Mouse (Mus musculus): ENCODE measurements at regions not wholly inside any gene's neighbourhood (a gene's known extent, or its start where the extent isn't known, plus 50 kb on each side); places are given as distances from the start of the nearest gene placed in this dataset.
"Not testable (repeated sequence)": the region's sequence is repeated elsewhere in the genome, so short reads cannot be mapped to it uniquely, and the experiment has no call there.

DNA sequence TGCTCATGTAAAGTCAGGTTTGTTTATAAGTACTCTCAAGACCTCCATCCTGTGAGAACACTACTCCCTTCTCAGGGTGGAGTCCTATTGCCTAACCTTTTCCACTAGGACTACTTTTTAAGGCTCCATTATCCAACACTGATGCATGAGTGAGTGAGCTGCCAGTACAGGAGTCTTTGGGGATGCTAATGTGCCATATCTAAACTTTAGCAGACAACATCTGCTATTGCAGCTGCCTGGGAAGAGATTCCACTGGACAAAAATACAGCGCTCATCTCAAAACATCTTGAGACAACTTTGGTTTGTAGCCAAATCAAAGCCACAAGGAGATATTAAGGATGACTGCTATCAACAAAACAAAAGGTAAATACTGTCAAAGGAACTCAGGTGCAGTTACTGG lies 52.3 kb upstream of the Gm10985 start:
- ATAC-seq (replicated peaks; ENCODE audit: poor library complexity) = no peak

- no peak for ATAC-seq (replicated peaks; ENCODE audit: poor library complexity)
Measured at GRCm38 (mm10) chr3:53789706-53790105, 55.2 kb upstream of the Gm10985 start.

- no peak for ATAC-seq (replicated peaks; ENCODE audit: poor library complexity)
Measured at GRCm38 (mm10) chr3:53785201-53785600, 59.7 kb upstream of the Gm10985 start.

- ATAC-seq (replicated peaks; ENCODE audit: poor library complexity) = no peak
Measured at GRCm38 (mm10) chr3:53776668-53777067, 68.2 kb upstream of the Gm10985 start.

GRCm38 (mm10) chr3:53767601-53768000 lies 77.3 kb upstream of the Gm10985 start:
- ATAC-seq (replicated peaks; ENCODE audit: poor library complexity) = no peak

DNA sequence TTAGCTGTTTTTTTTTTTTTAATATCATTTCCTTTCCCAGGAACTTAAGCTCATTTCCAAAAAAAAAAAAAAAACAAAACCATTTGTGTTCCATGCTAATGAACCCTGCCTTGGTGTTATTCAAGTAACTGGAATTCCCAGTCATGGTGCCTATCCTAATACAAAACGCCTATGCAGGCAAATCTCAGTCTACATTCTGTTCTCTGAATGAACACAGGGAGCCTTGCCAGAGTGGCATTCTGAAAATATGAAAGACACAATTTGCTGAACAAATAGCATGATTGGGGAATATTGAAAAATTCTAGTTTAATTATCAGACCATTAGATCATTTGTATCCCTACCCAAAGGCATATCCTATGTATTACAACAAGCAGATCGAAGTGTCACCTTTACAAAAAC lies 80.9 kb upstream of the Gm10985 start:
- ATAC-seq (replicated peaks; ENCODE audit: poor library complexity) = no peak

DNA sequence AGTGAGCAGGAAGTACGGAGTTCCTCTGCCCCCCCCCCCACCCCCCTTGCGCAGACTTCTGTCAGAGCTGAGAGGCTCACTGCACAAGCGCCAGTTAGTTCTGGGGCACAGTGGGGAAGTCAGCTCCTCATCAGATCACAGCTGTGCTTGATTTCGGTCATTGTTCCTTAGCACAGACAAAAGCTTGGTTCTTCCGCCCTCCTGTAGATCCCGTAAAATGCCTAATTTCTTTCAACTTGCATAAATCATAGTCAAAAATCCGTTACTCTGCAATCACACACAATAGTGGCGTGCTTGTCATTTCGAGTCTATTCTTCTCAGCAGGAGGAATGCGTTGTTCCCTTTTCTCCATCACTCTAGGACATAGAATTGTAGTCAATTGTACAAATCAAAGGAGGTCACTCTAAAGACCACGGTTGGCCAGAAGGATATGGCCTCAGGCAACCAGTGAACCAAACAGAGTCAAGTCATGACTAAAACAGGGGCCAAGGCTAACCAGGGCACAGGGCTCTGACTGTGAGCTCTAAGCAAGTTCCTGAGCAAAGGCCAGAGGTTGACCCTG lies 83.3 kb upstream of the Gm10985 start:
- ATAC-seq (replicated peaks; ENCODE audit: poor library complexity) = 0 out of 2 replicates have a peak, but pooled peaks have one; percentile 29

DNA sequence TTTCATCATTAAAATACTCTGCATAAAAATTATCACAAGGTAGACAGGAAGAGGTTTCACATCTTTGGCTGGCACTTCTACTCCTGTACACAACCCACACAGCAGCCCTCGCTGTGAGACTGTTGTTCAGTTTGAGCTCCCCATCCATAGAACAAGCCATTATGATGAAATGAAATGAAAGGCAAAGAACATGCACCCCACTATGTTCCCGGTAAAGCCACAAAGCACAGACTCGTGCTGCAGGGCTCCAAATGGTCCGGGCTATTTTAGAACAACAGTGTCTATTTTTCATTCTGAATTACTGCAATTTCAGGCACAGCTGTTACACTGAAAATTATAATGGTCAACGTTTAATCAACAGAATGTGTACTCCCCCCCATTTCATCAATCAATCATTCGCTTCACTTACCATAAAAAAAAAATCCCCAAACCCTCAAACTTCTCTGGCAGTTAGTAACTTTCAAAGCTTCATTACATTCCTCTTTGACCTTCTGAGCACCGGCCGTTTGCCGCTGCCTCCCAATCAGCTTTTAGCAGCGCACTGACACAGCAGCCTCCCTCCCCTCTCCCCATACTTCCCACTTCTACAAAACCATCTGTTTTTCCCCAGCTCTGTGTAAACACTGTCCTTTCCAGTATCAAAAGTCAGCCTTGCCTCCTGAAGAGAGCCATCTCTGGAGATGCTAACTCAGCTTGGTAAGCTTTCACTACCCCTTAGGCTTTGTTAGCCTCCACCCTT lies 88.6 kb upstream of the Gm10985 start:
- ATAC-seq (replicated peaks; ENCODE audit: poor library complexity) = no peak

DNA sequence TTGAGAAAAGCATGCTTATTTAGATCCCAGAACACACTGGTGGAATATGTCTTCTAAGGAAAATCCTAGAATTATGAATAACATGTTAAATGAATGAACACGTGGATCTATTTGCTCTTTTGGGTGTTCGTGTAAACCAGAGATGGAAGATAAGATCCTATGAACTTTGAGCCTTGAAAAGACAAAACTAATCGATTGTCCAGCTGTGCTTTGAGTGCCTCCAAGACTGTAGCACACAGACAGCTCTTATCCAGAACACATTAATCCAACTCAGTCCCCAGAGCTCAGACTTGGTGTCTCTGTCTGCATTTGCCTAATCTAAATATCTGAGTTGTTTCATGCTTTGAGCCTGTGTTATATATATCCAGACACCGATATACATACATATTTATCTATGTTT lies 80.0 kb upstream of the Frem2 start:
- no peak for ATAC-seq (replicated peaks; ENCODE audit: poor library complexity)

GRCm38 (mm10) chr3:53735607-53736006 lies 78.5 kb upstream of the Frem2 start:
- not testable (repeated sequence) for ATAC-seq (replicated peaks; ENCODE audit: poor library complexity)

DNA sequence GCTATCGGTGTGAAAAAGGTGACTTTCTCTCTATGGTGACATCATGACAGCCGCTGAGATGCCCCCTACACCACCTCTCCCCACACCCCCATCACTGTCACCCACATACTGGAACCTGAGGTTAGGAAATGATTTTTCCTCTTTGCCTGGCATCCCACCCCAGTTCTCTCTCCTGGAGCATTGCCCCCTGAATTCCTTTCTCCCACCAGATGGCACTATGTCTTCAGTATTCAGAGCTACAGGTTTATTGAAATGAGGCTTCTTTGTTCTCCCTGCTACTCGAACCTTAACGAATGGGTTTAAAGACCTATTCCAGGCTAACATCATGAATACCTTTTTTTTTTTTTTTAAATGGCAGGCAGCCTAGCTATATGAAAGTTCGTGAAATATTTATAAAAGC lies 78.0 kb upstream of the Frem2 start:
- ATAC-seq (replicated peaks; ENCODE audit: poor library complexity) = no peak

GRCm38 (mm10) chr3:53730440-53730839 lies 73.3 kb upstream of the Frem2 start:
- 0 out of 2 replicates have a peak, but pooled peaks have one; percentile 17 for ATAC-seq (replicated peaks; ENCODE audit: poor library complexity)

DNA sequence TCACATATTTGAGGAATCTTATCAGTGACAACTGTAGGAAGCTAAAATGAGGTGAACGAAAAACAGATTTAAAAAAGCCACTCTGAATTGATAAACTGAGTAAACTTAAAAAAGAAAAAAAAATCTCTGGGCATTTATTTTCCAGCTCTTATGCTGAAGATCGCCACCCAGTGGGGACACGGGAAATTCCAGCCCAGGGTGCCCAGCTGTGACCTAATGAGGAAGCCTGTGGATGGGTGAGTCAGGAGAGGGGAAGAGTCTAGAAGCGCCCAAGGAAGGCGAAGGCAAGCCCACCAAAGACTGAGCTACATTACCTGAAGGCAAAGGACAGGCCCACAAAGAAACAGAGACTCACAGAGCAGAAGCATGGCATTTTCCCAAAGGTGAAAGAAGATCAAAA lies 72.7 kb upstream of the Frem2 start:
- ATAC-seq (replicated peaks; ENCODE audit: poor library complexity) = peak; percentile 83

DNA sequence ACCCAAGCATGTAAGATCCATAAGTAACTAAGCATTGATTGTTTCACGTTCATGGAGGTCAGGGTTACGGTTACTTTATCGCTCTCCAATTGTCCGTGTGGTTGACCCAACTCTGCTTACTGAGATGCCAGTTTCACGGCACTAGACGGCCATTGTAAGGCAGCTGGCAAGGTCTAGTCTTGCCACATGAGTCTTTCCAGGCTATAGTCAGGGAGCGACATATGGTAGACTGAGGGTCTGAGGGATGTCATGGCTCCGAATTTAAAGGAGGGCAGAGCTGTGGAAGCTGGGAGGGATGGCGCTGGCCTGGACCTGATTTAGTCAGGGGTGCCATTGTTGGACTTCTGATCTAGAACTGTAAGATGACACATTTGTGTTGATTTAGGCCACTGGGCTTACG lies 72.0 kb upstream of the Frem2 start:
- ATAC-seq (replicated peaks; ENCODE audit: poor library complexity) = no peak

DNA sequence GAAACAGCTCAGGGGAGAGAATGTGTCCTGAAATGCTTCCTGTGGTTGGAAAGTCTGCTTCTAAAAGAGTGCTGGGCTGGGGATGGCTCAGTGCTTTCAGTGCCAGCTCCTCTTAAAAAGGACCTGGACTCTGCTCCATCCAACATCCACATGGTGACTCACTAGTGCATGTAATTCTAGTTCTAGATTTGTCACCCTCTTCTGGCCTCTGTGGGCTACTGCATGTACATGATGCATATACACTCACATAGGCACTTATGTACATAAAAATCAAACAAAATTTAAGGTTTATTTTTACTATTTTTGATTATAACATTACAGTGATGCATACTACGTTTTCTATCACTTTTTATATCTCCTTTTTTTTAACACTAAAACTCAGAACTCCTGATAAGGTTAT lies 70.6 kb upstream of the Frem2 start:
- no peak for ATAC-seq (replicated peaks; ENCODE audit: poor library complexity)

- ATAC-seq (replicated peaks; ENCODE audit: poor library complexity) = no peak
Measured at GRCm38 (mm10) chr3:53707101-53707500, 49.9 kb upstream of the Frem2 start.
